In genomic region chr8:109247875-109248274, GRCm38 (mm10) we compare ENCODE assay signal across 15 mouse cellular contexts.
DNase-seq lines count a peak whose midpoint lies in the region; ATAC-seq and TF ChIP-seq lines count a peak whose summit lies in the region.
"Had no signal": no experiment of that assay in that cellular context is flagged by ENCODE, and none has a peak within 500 bp of the region (broad histone marks: within the 10 kb centered on the region; RNA-seq: fewer than 3 reads in every experiment).

No protein-coding gene starts in this region.

- ATAC-seq in midbrain, embryonic 14.5 days (ENCODE audit: low FRiP score, low TSS enrichment), result peak; percentile 48; the same call in 1 of the 2 replicates
- no peak for ATAC-seq in megakaryocyte progenitor cell, adult 5-6 weeks (replicated peaks; ENCODE audit: poor library complexity)
- no peak for ATAC-seq in liver, embryonic 11.5 days (replicated peaks; ENCODE audit: low FRiP score)

- no peaks in the 10 kb centered on the region for H3K36me3 ChIP-seq in midbrain, embryonic 14.5 days (ENCODE audit: control insufficient read depth, insufficient read depth, low read length)
- no peaks in the 10 kb centered on the region for H3K36me3 ChIP-seq in liver, embryonic 11.5 days (ENCODE audit: control insufficient read depth, insufficient read depth, low read length)

- H3K4me2 ChIP-seq in midbrain, embryonic 14.5 days (ENCODE audit: low read length), result peak overlapping the region; percentile 48
- no peak overlapping the region for H3K4me2 ChIP-seq in liver, embryonic 11.5 days

- H3K9me3 ChIP-seq in midbrain, embryonic 14.5 days (ENCODE audit: control insufficient read depth, low read length), result no peaks in the 10 kb centered on the region
- H3K9me3 ChIP-seq in liver, embryonic 11.5 days (ENCODE audit: control insufficient read depth, low read length), result no peaks in the 10 kb centered on the region

- no peak for DNase-seq in gastrocnemius, adult 2 months
- DNase-seq in gastrocnemius, postnatal 14 days, result no peak
- DNase-seq in right cerebral cortex, adult 2 months (ENCODE audit: low spot score in 2 of 2), result peak; percentile 39 to 44
- DNase-seq in right cerebral cortex, adult 18-20 months, result no peak
- peak; percentile 84 for DNase-seq in midbrain, embryonic 14.5 days
- no peak for DNase-seq in liver, embryonic 11.5 days (ENCODE audit: low spot score)
- no peak for DNase-seq in ovary, postnatal 10 days (ENCODE audit: low spot score)
- DNase-seq: adrenal gland, postnatal 36 days; cerebellum, postnatal 36 days; heart, adult 18-20 months; liver; lung, postnatal 4 days; thymus, postnatal 36 days had no signal

- peaks cover 17% of the 10 kb centered on the region; the same call in 1 of the 2 replicates for H3K4me1 ChIP-seq in midbrain, embryonic 14.5 days (ENCODE audit: control insufficient read depth, insufficient read depth, low read length)
- no peaks in the 10 kb centered on the region for H3K4me1 ChIP-seq in liver, embryonic 11.5 days (replicated peaks; ENCODE audit: control insufficient read depth, insufficient read depth, low read length)

- intact Hi-C loops in gastrocnemius, adult 2 months (cut with DNase I), result no loop called here
- intact Hi-C loops in gastrocnemius, postnatal 14 days (cut with DNase I; ENCODE audit: low total_unique reads), result no loop called here

- TF ChIP-seq CTCF in gastrocnemius, adult 2 months (IDR thresholded peaks at IDR 0.05), result no peak; the same call in 1 of the 2 replicates

- H3K27ac ChIP-seq in gastrocnemius, adult 2 months, result no peak overlapping the region
- H3K27ac ChIP-seq in midbrain, embryonic 14.5 days (replicated peaks; ENCODE audit: low read depth, low read length), result peak overlapping the region; percentile 89
- H3K27ac ChIP-seq in liver, embryonic 11.5 days (ENCODE audit: low read depth, low read length), result no peak overlapping the region

- WGBS in midbrain, embryonic 14.5 days, result 34% methylated on average over 6 of the region's 6 CpGs
- 84% methylated on average over 6 of the region's 6 CpGs for WGBS in liver, embryonic 11.5 days

- H3K9ac ChIP-seq in midbrain, embryonic 14.5 days (replicated peaks; ENCODE audit: low read length), result peak overlapping the region; percentile 57
- no peak overlapping the region for H3K9ac ChIP-seq in liver, embryonic 11.5 days (ENCODE audit: low read depth, low read length)

- H3K4me3 ChIP-seq in gastrocnemius, adult 2 months, result 0 out of 2 replicates have a peak overlapping the region, but pooled peaks have one; percentile 5
- peak overlapping the region; percentile 34 for H3K4me3 ChIP-seq in midbrain, embryonic 14.5 days (replicated peaks; ENCODE audit: low read depth, low read length)
- H3K4me3 ChIP-seq in liver, embryonic 11.5 days (ENCODE audit: low read depth, low read length), result no peak overlapping the region
- H3K4me3 ChIP-seq: erythroblast, embryonic 14.5 days had no signal

- H3K27me3 ChIP-seq in midbrain, embryonic 14.5 days (ENCODE audit: control insufficient read depth, insufficient read depth, low read length), result no peaks in the 10 kb centered on the region
- H3K27me3 ChIP-seq in liver, embryonic 11.5 days (replicated peaks; ENCODE audit: control insufficient read depth, insufficient read depth, low read length), result no peaks in the 10 kb centered on the region

Comparison
In these comparisons a context has a peak if more than half of its experiments do, and no peak if none do; other contexts are left out.
1. DNase-seq: peak in right cerebral cortex, adult 2 months (2 of 2) and midbrain, embryonic 14.5 days (single experiment); none in gastrocnemius, adult 2 months (single experiment), gastrocnemius, postnatal 14 days (single experiment), right cerebral cortex, adult 18-20 months (single experiment), liver, embryonic 11.5 days (single experiment) and ovary, postnatal 10 days (single experiment).